Mouse (Mus musculus) megakaryocyte, embryonic 14.5 days (primary cell): ENCODE measurements around the gene Gm15517.

ENCODE experiments used
- FLI1 ChIP-seq: IDR thresholded peaks from 2 replicates; pipeline ENCODE4 v1.6.1; 2012; ENCODE audit warnings: low read length, inconsistent platforms, mixed read lengths
- GATA1 ChIP-seq: IDR thresholded peaks from 3 replicates; pipeline ENCODE4 v1.6.1; 2012; ENCODE audit warnings: mixed read lengths, low read length, inconsistent platforms, borderline replicate concordance

GRCm38 (mm10) chr7:44271309-44271708 lies 10.1 kb downstream of the Gm15517 start:
- no peak for TF ChIP-seq GATA1
- no peak for TF ChIP-seq FLI1
